Mouse (Mus musculus): ENCODE measurements at regions not wholly inside any gene's neighbourhood (a gene's known extent, or its start where the extent isn't known, plus 50 kb on each side); places are given as distances from the start of the nearest gene placed in this dataset.

DNA sequence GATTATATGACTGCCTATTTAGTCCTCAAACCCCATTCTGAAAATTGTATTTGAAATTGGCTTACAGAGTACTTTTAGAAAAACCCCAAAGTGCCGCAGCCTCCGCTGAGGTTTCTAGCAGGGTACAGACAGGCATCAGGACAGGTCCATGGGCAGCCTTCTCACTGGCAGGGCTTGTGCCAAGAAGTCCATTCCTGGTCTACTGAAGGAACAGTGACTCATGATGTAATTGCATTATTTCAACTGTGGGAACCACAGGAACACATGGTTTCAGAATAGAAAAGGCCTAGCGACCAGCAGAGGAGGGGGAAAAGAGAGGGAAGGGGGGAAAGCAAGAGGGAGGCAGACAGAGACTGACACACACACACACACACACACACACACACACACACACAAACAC lies 603.0 kb upstream of the Gm26657 start:
- DNase-seq: no peak

DNA sequence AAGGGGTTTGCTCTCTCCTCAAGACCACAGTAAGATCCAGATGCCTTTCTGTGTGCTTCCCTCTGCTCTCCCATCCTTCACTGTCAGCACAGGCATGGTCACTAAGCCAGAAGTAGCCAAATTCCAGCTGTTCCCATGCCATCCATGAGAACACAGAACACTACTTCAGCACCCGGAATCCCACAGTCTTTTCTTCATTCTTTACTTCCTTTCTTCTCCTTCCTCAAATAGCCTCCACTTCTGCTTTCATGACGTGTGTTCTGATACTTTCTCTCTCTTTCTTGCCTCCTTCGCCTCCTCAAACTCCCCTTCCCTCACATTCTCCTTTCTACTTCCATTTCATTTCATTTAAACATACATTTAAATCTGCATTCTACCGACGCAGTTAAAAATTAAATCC lies 602.1 kb upstream of the Klf4 start:
- no peak for DNase-seq

DNA sequence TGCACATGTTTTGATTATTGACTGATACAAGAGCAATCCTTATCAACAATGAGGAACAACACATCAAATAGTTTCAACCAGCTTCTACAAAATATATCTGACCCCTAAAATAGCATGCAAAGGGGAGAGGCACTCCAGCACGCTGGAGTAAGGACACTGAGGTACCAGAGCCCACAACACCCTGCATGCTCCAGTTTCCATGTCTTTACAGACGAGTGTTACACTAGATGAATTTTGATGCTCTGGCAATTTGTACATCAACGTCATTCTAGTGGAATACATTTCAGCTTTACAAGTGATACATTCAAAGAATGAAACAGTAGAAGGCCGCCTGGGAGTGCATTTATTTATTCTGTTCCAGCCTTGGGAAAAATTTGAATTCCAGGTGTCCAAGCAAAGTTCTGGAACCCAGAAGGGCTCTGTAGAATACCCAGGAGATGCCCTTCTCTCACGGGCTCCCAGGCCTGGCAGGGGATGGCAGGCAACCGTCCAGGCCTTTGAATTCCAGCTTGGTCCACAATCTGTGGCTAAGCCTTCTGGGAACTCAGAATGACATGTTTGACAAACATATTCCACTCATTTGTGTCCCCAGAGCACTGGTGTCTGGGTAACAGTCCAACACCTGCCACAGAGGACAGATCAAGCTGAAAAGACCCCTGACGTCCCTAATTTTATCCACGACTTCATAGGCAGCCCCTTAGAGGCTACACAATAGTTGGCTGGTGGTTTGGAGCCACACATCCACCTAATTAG lies 595.6 kb upstream of the Klf4 start:
- DNase-seq: no peak

DNA sequence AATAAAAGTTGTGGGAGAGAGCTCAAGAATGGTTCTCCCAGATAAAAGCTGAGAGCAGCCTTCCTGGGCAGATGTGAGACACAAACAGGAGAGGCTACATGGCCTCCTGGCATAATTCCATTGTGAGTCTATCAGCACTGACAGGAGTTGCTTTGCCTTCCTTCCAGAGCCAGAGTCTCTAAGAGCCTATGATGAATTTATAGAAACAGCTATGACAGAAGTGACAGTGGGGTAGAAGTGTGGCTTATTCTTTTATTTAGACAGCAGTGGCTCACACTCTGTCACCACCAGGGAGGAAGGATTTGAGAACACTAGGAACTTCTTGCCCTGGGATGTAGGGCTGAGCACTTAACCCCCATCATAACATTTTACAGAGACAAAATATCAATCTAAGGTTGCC lies 592.2 kb upstream of the Klf4 start:
- DNase-seq: no peak

DNA sequence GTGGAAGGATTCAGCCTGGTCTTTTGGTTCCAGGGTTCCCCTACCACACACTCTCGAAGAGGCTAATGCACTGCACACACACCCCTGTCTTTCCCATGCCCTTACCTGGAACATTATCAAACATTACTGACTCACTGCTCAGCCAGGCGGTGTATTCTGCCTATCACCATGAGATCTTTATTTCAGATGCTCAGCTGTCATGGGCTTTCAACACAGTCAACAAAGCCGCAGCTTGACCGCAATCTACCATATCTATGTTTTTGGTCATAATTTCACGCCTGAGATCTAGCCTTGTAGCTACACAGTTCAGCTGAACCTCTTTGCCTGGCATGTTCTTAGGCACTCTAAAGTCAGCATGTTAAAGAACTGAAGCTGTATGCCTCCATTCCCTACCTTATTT lies 589.9 kb upstream of the Klf4 start:
- DNase-seq: no peak

DNA sequence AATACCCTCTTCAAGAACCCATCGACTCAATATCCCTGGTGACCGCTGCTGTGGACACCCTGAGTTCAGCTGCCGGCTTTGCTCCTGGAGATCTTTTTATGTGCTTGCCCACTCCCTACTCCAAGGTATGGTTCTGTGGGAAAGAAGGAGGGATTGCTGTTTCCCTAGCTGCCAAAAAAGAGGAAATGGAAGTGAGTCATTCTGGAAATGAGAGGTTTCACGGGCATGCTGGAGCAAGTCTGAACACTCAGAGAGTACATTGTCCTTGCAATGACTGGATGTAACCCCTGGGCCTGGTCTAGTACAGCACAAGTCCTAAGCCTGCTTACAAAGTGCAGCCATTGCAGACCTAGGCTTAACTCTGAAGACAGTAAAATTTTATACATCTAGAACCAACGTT lies 589.4 kb upstream of the Klf4 start:
- DNase-seq: no peak

DNA sequence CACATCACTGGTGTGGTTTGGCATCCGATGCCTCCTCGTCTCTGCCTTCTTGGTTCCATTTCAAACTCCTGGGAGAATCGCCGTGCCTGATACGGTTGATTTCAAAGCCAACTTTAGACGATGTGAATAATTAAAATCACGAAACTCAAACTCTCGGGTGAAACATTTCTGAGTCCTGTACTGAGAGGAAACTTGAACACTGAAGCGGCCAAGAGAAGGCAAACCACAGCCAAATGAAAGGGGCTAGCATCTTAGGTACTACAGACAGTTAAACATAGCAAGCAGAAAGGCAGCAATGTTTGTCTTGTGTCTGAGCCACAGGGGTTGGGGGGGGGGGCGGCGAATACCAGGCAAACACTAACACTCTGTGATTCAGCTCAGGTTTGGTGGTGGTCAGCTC lies 588.1 kb upstream of the Klf4 start:
- no peak for DNase-seq

DNA sequence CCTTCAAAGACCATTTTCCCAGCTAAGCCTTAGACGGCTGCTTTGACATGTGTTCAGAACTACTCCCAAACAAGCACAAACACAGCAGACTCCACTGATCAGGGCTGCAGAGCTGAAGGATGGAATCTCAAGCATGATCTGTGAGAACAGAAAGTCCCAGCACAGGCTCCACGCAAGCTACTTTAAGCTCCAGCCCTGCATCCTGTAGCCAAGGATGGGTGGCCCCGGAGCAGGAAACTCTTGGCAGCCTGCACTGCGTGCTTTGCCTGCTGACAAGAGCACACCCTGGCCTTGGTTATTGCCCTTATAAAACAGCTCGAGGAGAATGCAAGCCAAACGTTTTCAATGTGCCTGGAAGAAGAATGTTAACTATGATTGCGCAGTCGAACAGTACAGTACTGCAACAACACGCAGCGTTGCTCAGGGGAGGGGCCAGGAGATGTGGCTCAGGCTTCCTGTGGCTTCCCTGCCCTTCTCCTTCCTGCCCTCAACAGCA lies 581.5 kb upstream of the Klf4 start:
- DNase-seq: peak; percentile 6 to 7

DNA sequence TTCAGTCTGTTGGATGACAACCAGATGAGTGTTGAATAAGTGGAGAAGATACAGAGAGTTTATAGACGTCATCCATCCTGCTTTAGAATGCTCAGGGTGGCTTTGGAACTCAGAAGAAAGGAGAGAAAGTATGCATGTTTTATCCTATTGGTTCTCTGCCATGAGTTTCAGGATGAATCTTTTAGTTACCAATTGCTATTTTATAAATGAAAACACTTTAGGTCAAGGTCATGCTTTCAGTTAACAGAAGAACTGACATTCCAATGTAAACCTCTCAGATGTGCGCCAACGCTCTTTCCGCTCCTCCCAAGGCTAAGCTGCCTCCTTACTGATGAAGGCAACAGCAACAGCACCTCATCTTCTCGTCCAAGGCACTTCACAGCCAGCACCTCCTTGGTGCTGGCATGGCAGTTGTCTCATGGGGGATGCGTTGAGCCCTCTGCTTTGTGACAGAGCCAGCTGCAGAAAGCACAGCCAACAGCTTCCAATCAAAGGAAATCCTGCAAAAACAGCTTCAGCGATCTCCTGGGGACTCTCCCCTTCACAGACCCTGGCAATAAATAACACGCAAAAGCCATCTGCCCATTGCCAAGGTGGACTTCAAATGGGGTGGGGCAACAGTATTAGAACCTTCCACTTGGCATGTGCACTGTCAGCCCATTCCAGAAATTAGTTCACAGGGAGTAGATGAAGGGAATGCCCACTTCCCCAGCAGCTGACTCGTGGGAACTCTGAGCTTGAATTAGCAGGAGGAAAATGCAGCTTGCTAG lies 580.9 kb upstream of the Klf4 start:
- DNase-seq: no peak

DNA sequence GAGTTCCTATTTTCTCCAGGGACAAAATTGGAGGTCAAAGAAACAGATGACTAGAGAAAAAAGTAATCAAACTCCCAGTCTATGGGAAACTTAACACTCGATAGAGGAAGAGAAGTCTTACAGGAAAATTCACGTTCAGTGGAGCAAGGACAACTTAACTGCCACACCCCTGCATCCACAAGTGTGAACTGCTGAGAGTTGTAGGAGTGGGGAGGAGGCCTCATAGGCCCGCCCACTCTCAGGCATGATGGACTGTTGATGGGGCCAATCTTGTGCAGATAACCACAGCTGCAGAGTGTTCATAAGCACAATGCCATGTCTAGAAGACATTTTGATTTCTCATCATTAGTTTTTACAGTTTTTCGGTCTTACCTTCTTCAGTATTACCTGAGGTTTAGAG lies 574.7 kb upstream of the Klf4 start:
- DNase-seq: no peak

DNA sequence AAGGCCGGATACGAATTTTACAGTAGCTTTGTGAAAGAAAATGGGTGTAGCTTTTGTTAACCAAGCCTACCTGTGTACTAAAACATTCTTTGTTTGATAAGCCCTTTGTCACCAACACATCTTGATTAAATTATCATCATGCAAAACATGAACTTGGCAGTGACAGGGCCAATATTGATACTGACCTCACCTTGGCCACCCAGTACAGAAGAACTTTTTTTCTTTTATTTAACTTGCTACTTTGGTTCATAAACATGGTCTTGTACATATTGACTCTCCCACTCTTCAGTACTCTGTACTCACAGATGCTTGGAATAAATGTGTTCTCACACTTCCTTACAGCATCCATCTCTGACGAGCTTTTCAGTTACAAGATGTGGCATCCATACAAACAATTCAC lies 570.0 kb upstream of the Klf4 start:
- DNase-seq: no peak

DNA sequence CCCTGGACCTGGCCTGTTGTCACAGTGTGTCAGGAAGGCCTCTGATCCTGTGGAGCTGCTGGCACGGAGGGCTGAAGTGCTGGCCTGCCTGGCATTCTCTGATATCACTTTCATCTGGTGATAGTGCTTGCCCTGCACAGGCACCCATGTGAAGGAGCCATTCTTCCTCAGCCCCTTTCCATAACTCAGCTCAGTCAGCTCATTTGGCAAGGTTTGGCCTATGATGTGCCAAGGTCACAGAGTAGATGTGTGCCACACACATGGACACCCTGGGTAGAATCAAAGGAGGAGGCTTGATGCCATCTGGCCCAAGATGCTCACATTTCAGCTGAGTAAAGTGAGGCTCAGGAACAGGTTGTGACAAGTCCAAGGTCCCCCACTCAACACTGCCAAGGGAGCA lies 558.5 kb upstream of the Klf4 start:
- DNase-seq: no peak

DNA sequence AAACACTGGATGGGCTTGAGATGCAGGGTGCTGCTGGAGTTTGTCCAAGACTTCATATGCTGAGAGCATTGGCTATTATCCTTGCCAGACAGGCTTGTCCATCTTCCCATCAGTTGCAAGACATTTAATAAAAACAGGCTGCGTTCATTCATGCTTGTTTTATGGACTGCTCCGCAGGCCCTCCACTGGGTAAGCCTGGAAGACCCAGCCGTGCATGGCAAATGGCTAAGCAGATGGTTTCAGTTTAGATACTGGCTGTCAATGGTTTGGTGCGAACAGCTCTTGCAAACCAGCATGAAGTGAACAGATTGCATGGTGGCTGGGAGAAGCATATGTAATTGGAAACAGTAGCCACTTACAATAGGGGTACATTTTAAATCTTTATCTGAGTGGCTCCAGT lies 556.4 kb upstream of the Klf4 start:
- DNase-seq: no peak

DNA sequence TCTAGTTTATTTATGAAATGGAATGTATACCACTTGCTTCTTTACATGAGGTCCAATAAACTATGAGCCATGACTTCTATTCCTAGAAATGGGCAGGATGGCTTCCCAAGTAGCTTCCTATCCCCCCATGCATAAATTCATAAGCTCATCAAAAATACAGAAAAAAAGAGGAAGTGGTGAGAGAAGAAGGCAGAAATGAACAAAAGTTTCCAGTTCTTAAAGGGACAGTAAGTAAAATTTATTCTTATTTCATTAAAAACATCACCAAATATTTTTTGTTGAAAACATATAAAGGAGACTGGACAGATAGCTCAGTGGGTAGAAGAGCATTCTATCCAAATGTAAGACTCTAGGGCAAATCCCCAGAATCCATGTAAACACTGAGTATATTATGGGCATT lies 554.0 kb upstream of the Klf4 start:
- no peak for DNase-seq

DNA sequence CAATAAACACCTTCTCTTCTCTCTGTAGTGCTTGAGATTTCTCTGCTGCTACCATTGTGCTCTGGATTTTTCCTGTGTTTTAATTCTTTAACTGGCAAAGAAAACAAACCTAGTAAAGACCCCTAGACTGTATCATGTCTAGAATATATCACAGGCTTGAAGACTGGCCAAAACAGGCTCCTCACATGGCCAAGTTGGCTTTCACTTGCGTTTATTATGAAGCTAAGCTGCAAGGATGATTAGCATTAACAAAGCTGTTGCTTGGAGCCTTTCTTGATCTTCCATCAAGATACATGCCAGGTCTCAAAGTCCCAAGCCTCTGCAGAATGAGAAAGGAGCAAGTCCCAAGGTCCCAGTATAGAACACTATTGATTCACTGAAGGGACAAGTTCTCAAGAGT lies 551.9 kb upstream of the Klf4 start:
- no peak for DNase-seq

DNA sequence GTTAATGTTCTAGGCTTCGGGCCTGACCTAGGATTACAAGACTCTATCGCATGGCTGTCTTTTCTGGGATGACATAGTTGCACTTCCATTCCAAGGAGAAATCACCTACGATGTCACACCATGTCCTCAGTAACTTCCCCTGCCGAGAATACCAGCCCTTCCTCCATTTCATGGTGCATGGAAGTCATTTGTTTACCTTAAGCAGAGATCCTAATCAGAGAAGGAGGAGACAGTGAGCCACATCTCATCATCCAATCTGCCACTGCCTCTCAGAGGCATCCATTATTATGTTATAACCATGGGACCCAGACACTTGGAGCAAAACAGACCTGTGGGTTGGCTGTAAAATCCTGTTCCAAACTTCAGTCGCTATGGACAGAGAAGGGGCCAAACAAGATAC lies 550.1 kb upstream of the Klf4 start:
- DNase-seq: no peak

DNA sequence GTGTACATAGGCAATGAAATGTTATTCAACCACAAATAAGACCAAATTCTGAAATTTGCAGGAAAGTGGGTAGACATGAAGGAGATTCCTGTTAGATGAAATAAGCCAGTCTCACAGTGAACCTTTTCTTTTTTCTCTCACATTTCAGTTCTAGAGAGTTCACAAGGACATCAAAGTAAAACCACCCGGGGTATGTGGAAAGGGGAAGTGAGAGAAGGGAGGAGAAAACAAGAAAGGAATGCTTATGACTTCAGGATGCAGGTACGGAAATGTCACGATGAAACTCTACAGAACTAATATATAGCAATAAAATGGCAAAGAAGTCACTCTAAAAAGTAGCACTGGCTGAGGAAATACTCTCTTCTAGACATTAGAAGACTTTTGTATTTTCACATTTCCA lies 548.7 kb upstream of the Klf4 start:
- no peak for DNase-seq

DNA sequence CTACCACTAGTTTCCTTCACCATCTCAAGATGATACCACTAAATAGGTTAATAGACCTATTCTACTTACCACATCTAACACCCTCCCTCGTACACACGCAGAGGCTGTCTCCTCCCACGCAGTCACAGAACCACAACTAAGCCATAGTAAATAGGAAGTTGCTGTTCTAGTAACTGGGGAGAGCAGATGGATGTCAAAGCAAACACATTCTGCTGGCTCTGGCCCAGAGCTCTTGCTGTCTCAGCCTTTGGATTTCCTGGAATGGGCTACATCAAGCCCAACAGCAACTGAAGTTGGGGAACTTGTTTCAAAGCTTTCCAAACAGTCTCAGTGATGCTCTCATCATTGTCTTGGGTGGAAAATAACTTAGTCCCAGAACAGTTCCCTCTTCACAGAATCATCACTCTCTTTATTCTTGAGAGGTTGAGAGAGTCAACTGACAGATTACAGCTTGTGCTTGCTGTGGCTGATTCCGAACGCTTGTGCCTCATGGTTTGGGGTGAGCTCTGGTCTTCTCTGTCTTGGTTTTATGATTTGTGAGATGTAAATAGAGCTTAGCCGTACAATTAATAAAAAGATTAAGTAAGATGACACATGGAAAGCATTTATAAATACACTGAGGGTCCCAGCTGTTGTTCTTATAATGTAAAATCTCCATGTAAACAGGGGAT lies 538.5 kb upstream of the Klf4 start:
- peak in 1 of 2 experiments; percentile 3 for DNase-seq

DNA sequence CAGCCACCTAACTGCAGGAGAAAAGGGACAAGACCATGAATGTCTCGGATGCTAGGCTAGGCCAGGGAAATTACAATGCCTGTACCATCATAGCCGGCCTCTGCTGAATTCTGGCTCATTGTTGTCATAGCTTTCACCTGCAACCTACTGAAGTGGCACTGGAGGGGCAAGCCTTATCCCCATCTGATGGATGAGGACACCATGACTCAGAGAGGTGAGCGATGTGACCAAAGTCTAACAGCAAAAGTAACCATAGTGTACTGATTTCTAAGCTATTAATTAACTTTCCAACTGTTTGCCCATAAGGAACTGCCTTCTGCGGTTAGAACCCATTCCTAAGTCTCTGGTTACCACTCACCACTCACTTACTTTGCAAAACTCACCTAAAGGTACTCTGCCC lies 536.6 kb upstream of the Klf4 start:
- no peak for DNase-seq

DNA sequence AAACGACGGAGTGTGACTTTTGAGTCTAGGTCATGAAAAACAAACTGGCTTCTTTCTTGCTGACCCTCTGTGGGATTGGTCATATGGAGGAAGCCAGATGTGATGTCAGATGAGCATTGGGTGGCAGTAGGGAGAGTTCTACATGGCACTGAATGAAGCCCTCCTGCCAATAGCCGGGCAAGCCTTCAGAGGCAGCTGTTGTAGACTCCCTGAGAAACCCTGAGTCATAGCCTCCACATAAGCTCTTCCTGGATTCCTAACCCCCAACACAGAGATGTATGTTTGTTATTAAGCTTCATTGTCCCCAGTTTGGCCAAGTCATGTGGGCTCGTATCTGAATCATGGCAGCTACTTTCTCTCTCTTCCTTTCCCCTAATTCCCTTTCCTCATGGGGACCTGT lies 532.4 kb upstream of the Klf4 start:
- DNase-seq: no peak

DNA sequence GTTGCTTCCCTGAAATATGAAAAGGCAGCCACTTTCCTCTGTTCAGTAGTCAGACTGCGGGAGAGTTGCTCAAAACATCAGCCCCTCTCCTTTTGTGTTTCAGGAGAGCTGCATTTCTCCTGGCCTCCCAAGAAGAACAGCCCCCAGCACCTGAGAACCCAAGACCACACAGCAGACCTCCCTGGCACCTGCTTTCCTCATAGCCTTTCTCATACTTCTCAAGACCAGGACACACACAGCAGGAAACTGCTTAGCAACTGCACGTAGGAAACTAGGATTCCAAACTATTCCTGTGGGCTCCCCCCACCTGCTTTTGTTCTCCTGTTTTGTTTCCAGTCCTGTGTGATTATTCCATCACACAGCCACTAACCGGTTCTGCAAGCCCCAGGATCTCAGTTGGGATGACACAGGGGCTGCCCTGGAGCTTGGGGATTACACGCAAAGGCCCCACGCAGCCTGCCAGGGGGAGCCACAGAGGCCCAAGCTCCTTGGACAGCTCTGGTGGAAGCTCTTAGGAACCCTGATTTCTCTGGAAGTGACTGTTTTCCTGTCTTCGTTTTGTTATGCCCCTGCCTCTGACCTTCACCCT lies 519.6 kb upstream of the Klf4 start:
- DNase-seq: no peak

DNA sequence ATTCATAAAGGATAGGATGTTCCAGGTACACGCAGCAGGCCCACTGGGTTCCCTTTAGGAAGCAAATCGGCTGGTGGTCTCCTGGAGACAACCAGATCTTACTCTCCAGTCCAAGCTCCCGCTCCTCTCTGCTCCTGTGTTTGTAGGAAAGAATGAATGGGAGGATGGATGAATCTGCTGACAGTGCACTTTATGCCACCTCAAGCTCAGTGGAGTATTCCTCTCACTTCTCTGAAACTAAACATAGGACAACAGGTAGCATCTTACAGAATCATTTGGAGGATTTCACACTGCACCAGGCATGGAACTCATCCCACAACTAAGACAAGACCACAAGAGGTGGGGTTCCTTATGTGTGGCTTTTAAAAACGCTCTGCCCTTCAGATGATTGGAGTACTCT lies 507.1 kb upstream of the Klf4 start:
- DNase-seq: no peak

DNA sequence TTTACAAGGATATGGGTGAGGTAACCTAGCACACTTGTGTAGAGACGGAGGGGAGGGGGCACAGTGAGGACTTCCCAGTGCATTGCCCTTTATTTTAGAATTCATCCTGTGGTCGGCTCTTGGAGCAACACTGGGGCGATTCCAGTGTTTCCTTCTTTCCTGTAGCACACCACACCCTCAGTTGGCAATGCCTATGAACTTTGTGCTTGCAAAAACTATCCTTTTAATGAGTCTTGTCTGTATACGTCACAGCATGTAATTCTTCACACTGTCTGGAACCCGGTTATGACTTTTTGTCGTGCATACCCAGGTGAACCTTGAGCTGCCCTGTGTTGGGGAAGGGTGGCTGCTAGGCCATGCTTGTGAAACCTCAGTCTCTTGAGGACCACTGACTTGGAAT lies 504.1 kb upstream of the Klf4 start:
- no peak for DNase-seq

DNA sequence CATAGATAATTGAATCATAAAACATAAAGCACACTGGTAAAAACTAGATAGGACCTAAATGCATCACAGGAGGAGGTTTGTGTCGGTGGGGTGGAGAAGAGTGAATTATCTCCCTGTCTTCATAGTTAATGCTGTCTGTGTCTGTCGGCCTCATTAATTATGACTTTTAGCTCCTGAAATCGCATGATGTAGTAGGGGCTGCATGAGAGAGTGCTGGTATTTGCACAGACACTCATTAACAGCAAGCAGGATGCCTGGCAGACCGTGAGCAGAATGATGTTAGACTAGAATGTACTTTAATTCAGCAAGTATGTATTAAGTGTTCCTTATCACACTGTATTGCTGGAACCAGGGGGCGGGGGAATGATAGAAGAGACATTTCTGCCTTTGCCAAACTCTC lies 503.3 kb upstream of the Klf4 start:
- DNase-seq: no peak
